In genomic region chr3:95871392-95871867, GRCm38 (mm10) we compare ENCODE assay signal across 7 mouse cellular contexts. TPM values are rescaled to one million over a fixed set of nuclear protein-coding genes. Genes with fewer than 3 reads are reported as not detected.
DNase-seq lines count a peak whose midpoint lies in the region; ATAC-seq and TF ChIP-seq lines count a peak whose summit lies in the region.

Gene Mrps21 (minus strand): TSS chr3:95871519.

- peak; percentile 89 for DNase-seq in adipocyte (ENCODE audit: low spot score)
- peak; percentile 80 for DNase-seq in gastrocnemius, postnatal 10 days
- DNase-seq in left cerebral cortex, postnatal 25 days (ENCODE audit: low spot score in 2 of 2): peak; percentile 86 to 93
- peak; percentile 88 for DNase-seq in midbrain, embryonic 10.5 days (ENCODE audit: low spot score)
- peak; percentile 77 for DNase-seq in right cerebral cortex, postnatal 4 days

- no peaks in the 10 kb centered on the region for H3K9me3 ChIP-seq in midbrain, embryonic 10.5 days (replicated peaks)

- peak within 1 kb of the TSS; percentile 41 for H3K4me3 ChIP-seq in cortical plate, adult 2 months (ENCODE audit: insufficient read depth, low read length)
- H3K4me3 ChIP-seq in midbrain, embryonic 10.5 days: peak within 1 kb of the TSS; percentile 81

- intact Hi-C loops in left cerebral cortex, postnatal 25 days (cut with DNase I): no loop called here

- H3K36me3 ChIP-seq in midbrain, embryonic 10.5 days: peaks cover 43% of the 10 kb centered on the region

- peak; percentile 86 for TF ChIP-seq POLR2A in cortical plate, adult 2 months (IDR thresholded peaks at IDR 0.05; ENCODE audit: extremely low read depth, insufficient read depth, low read length)

- peak; percentile 89 for ATAC-seq in inflammation-experienced regulatory T-cells, adult 6 months

- under 1% methylated on average over 33 of the region's 33 CpGs for WGBS in midbrain, embryonic 10.5 days

- no peaks in the 10 kb centered on the region; the same call in 1 of the 2 replicates for H3K4me1 ChIP-seq in cortical plate, adult 2 months (ENCODE audit: control insufficient read depth, insufficient read depth, low read length)
- H3K4me1 ChIP-seq in midbrain, embryonic 10.5 days: peaks cover 19% of the 10 kb centered on the region

- no peak within 1 kb of the TSS for H3K27ac ChIP-seq in cortical plate, adult 2 months (ENCODE audit: insufficient read depth, low read length)
- H3K27ac ChIP-seq in midbrain, embryonic 10.5 days (replicated peaks): peak within 1 kb of the TSS; percentile 87

- TF ChIP-seq CTCF in cortical plate, adult 2 months (IDR thresholded peaks at IDR 0.05; ENCODE audit: extremely low read depth, insufficient read depth, low read length): no peak

- no peaks in the 10 kb centered on the region for H3K27me3 ChIP-seq in midbrain, embryonic 10.5 days (ENCODE audit: low read depth, poor library complexity, severe bottlenecking)

RNA-seq across cellular contexts. Expression of gene Mrps21, which starts in this region (rescaled TPM):
- 250 and 251 TPM in 2 replicates for polyA plus RNA-seq in cortical plate, adult 2 months (2012; rRNA removed)
- total RNA-seq in gastrocnemius, postnatal 10 days (2021): 100 to 1,000 TPM; 270 to 271 TPM
- polyA plus RNA-seq in inflammation-experienced regulatory T-cells, adult 6 months (2017; shearing (Covaris generic)): 100 to 1,000 TPM; 281 to 394 (median 321) TPM
- total RNA-seq in left cerebral cortex, postnatal 25 days (2021): 100 to 1,000 TPM; 153 to 158 TPM
- 354 and 390 TPM in 2 replicates for polyA plus RNA-seq in midbrain, embryonic 10.5 days (2016; fragmentation: Nextera tagmentation; extraction: Ambion mirVana)
